Mouse (Mus musculus): ENCODE data around the gene Epm2aip1.

DNA sequence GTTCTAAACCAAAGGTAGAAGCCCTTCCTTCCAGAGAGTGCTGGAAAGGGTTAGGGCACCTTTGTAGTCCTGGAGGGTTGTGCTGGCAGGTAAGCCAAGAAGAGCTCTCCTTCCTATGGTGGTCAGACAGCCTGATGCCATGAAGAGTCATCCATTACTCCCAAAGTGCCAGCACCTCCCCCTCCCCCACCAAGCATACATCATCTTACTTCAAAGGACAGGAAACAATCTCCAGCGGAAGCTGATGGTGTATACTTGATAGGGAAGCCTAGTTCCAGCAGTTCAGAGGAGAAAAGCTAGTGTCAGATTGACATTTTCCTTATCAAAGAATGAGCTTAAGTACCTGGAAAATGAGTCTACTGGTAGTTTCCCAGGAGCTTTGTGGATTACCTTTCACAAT, 3.4 kb downstream of the Epm2aip1 start:
- no peak for TF ChIP-seq CTCF (IDR thresholded peaks at IDR 0.05; ENCODE audit: extremely low read depth, insufficient read depth, low read length)
- no peak for TF ChIP-seq POLR2A (IDR thresholded peaks at IDR 0.05; ENCODE audit: extremely low read depth, insufficient read depth, low read length)

All from cortical plate, adult 2 months (tissue).